Mouse (Mus musculus): ENCODE measurements around the gene Slc12a8.

Gene Slc12a8

DNA sequence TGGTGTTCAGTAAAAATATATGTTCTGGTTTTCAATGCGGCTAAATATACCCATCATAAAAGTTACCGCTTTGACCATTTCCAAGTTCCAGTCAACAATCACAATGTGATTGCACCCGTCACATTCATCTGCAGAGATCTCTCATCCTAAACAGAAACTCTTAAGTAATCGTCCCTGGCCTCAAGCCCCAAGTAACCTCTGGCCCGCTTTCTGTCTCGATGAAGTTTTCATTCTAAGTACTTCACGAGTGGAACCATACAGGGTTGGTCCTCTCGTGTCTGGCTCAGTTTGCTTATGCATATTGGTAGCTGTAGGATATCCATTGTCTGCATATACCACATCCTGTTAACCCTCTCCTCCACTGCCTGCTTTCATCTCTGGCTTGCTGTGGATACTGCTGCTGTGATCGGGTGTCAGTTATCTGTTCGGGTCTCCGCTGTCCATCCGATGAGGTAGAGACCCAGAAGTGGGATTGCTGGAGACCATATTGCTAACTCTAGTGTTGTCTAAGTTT, 181.2 kb downstream of the Slc12a8 start:
- DNase-seq (ENCODE audit: low spot score) = no peak

DNA sequence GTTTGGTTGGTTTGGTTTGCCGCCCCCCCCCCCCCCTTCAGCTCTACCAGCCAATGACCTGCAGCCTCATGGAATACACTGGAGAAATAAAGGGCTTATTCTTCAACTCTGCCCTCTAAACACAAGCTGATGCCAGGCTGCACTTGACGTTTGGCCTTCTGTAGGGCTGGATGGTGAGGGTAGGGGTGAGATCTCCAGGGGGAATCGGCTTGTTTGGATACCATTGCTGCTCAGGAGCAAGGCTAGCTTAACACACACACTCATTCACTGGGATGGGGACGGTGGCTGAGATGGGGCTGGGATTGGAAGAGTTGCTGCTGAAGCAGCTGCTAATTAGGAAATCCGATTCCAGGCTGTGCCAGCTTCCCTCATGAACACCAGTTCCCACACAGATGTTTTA, 183.5 kb downstream of the Slc12a8 start:
- no peak for DNase-seq (ENCODE audit: low spot score)

DNA sequence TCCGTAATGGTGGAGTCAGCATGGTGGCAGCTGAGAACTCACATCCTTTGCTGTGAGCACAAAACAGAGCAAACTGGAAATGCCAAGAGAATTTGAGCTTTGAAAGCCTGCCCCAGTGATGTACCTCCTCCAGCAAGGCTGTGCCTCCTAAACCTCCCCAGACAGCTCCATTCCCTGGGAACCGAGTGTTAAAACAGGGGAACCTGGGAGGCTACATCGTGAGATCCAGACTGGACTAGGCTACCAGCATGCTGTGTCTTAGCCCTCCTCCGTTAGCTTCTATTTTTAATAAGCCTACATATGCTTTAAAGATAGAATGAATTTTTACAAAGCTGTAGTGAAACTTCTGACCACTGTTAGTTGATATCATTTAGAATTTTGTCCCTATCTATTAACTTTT, 184.7 kb downstream of the Slc12a8 start:
- no peak for DNase-seq (ENCODE audit: low spot score)

DNA sequence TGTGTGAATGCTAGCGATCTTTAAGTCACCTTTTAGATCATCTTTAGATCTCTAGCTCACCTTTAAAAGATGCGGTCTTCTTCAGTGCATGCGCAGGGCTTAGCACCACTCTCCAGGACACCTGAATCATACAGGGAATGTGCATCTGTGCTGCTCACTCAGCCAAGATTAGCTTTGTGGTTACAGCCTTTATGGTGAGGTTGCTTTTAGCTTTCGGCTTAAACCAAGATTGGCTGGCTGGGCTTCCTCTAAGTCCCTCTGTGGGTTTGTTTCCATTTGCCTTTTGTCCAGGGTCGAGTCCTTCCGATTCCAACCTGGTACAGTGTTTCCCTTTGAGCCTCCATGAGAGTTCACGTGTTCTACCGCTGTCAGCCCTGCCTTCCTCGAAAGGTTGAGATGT, 187.2 kb downstream of the Slc12a8 start:
- no peak for DNase-seq (ENCODE audit: low spot score)

DNA sequence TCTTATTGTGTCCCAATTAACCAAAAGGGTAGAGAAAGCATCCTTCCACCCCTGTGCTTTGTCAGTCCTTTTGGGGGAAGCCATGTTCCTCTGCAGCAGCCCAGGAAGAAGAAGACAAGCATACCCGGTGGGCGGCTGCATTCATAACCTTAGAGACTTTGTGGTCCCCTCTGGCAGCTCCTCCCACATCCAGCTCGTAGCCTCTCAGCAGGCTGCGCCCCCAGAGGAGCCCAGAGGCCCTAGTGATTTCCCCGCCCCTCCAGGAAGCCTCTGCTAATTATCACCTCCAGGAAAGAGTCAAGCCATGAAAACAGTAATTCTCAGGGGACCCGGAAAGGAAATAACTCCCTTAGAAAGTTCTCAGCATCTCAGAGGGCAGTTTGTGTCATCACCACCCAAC, 188.1 kb downstream of the Slc12a8 start:
- DNase-seq (ENCODE audit: low spot score) = no peak

DNA sequence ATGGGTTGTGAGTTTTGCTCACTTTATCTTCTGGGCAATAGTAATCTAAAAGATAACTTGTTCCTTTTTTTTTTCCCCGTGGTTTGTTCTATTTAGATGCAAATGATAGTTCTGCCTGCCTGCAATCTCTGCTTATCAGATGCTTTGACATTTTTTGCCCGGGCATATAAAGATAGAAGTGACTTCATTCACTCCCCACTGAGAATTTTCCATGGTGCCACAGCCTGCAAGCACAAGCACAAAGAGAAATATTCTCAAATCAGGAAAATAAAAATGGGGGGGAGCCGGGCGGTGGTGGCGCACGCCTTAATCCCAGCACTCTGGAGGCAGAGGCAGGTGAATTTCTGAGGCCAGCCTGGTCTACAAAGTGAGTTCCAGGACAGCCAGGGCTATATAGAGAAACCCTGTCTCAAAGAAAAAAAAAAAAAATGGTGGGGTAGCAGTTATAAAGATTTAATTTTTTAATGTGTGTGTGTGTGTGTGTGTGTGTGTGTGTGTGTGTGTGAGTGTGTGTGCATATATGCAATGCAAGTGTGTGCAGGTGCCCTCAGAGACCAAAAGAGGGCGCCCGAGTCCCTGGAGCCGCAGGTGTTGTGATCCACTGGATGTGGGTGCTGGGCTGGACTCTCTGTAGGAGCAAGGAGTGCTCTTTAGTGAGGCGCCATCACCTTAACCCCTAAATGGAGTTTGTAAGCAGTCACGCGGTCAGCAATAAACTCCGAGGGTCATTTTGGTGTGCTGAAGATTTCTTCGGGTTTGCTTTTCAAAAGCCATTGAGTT, 189.2 kb downstream of the Slc12a8 start:
- no peak for DNase-seq (ENCODE audit: low spot score)

DNA sequence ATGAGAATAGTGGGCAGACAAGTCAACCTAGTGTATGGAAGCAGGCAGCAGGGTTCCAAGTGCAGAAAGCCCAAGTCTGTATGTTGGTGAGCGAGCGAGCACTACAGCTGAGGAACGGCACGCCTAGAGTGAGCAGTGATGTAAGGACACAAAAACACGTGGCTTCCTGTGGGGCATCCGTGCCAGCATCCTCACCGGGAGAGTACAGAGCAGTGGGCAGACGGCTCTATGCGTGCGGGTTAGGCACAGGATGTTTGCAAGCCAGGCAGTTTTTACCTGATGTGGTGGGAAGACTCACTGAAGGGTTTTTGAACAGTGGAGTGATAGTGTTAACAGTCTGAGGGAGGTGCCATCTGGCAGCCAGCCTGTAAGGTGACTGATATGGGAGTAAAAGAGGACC, 190.9 kb downstream of the Slc12a8 start:
- no peak for DNase-seq (ENCODE audit: low spot score)

DNA sequence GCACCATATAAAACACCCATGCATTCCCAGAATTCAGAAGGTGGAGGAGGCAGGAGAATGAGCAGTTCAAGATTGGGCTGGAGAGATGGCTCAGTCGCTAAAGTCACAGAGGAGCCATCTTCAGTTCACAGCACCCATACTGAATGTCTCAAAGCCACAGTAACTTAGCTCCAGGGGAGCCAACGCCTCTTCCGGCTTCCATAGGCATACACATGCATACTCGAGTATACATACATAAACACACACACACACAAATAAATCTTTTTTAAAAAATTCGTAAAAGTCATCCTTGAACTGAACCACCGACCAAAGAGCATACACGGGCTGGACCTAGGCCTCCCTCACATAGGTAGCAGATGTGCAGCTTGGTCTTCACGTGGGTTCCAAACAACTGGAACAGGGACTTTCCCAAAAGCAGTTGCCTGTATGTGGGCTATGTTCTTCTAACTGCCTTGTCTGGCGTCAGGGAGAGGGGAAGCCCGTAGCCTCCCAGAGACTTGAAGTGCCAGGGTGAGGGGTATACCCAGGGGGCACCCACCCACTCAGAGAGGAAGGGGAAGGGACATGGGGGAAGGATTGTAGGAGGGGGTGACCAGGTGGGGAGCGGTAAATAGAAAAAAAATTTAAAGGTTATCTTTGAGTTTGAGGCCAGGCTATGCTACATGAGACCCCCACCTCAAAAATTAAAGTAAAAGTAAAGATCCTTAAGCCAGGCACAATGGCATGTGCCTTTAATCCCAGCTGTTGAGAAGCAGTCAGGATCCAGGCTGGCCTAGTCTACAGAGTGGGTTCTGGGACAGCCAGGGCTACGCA, 191.7 kb downstream of the Slc12a8 start:
- DNase-seq (ENCODE audit: low spot score) = no peak

Measured in urinary bladder, postnatal 14 days (tissue).